Mouse (Mus musculus): ENCODE measurements around the gene Trpm5.

GRCm38 (mm10) chr7:143077351-143077750, 17.1 kb downstream of the Trpm5 start:
- TF ChIP-seq CTCF (IDR thresholded peaks at IDR 0.05; ENCODE audit: low read depth, low read length) (no peak), EP300 (IDR thresholded peaks at IDR 0.05; ENCODE audit: insufficient read depth, low read depth, low read length) (no peak)

Data from ES-Bruce4 (cell line).